Mouse (Mus musculus): ENCODE measurements around the gene Gba2.

DNA sequence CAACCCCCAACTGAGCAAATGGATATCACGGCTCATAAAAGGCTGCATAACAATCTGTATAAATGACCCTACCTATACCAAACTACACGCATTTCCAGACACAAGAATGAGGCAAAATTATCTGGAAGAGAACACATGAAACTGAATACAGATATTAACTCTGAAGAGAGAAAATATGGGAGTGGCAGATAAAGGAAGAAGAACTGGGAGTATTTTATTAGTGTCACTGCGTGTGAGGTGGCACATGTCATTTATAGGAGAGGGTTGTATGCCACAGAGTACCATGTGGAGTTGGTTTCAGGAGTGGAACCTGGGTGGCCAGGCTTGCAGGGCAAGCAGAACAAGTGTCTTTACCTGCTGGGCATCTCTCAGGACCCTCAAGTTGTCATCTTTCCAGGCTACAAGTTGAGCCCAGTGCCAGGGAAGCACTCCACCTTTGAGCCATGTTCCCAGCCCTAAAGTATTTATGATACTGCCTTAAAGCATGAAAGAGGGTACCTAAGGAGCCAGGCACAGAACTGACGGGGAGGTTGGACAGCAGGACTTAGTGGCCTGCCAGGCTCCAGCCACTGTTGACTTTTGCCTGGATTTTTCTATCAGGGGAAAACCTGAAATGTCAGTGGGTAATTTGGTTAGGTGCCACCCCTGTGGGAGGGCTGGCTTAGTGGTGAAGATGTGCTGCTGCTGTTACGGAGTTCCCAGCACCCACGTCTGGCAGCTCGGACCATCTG lies 20.1 kb upstream of the Gba2 start:
- TF ChIP-seq CTCF (IDR thresholded peaks at IDR 0.05; ENCODE audit: borderline replicate concordance, extremely low read depth, insufficient read depth, insufficient read length) (no peak), POLR2A (IDR thresholded peaks at IDR 0.05; ENCODE audit: borderline replicate concordance, extremely low read depth, insufficient read depth, insufficient read length, poor library complexity, severe bottlenecking) (no peak)

All from brain, embryonic 14.5 days (tissue).